Mouse (Mus musculus) left cerebral cortex, adult 11 months (tissue): ENCODE results near the gene Gm21170.
"Not testable (repeated sequence)": the region's sequence is repeated elsewhere in the genome, so short reads cannot be mapped to it uniquely, and the experiment has no call there.

Source experiments
- DNase-seq: peaks from one replicate; pipeline ENCODE4 v3.0.0; 2022; ENCODE audit warnings: low spot score

Gm21170 gene

DNA sequence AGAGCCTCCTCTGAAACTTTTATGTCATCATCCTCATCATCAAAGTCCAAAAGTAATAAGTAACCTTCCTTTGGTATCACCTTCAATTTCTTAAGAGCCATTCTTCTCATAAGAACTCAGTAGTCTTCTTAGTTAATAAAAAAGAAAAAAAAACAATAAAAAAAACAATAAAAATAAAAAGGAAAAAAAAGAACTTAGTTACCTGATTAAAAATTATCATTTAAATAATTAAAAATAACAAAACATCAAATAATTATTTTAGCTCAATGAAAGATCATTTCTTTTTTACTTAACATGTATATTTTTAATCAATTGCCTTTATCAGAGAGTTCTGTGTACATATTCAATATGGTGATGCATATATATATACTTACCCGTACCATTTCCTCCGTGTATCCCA, at the start of gene Gm21170:
TSS of gene Gm21170 (minus strand) at position 101 of the 400 bp plus-strand sequence.
- not testable (repeated sequence) for DNase-seq
